Mouse (Mus musculus) spleen, postnatal 36 days (tissue): ENCODE measurements around the gene Gtf3c2.

Experiments
- DNase-seq, 2 experiments: peaks; one replicate each; pipeline ENCODE4 v3.0.0; 2022; ENCODE audit warnings: low spot score in 2 of 2, mixed read lengths in 1 of 2

Gtf3c2 gene

GRCm38 (mm10) chr5:31138968-31139425, 40.9 kb downstream of the Gtf3c2 start:
- DNase-seq, result no peak

GRCm38 (mm10) chr5:31138241-31138967, 41.5 kb downstream of the Gtf3c2 start, which contains the start of gene Ucn:
Gene Ucn (minus strand): TSS chr5:31138829.
- DNase-seq, result no peak

GRCm38 (mm10) chr5:31137658-31138057, 42.3 kb downstream of the Gtf3c2 start:
- no peak for DNase-seq

- DNase-seq, result no peak
Observed at GRCm38 (mm10) chr5:31136730-31137424, 43.1 kb downstream of the Gtf3c2 start.

GRCm38 (mm10) chr5:31126050-31126449, 53.9 kb downstream of the Gtf3c2 start:
- DNase-seq, result no peak

GRCm38 (mm10) chr5:31123481-31123880, 56.5 kb downstream of the Gtf3c2 start:
- no peak for DNase-seq

GRCm38 (mm10) chr5:31121111-31121510, 58.8 kb downstream of the Gtf3c2 start:
- no peak for DNase-seq

- DNase-seq, result no peak
Observed at GRCm38 (mm10) chr5:31116912-31117311, 63.0 kb downstream of the Gtf3c2 start.

- no peak for DNase-seq
Observed at GRCm38 (mm10) chr5:31116354-31116753, 63.6 kb downstream of the Gtf3c2 start, which contains the start of gene Trim54. Gene Trim54 (plus strand): TSS chr5:31116712.

- DNase-seq, result no peak
Observed at GRCm38 (mm10) chr5:31110781-31111180, 69.2 kb downstream of the Gtf3c2 start.

- DNase-seq, result no peak
Observed at GRCm38 (mm10) chr5:31108000-31108490, 71.9 kb downstream of the Gtf3c2 start, which contains the start of gene Slc30a3. Gene Slc30a3 (minus strand): TSS chr5:31108237.
